Mouse (Mus musculus) liver, adult 2 months (tissue): ENCODE measurements around the gene Raph1.

Experiments used
- CTCF ChIP-seq: fragments of 200-500 bp; IDR thresholded peaks from 2 replicates; pipeline ENCODE4 v1.5.1; 2011; ENCODE audit warnings: low read depth, low read length, control low read depth
- POLR2A ChIP-seq: fragments of 200-500 bp; IDR thresholded peaks from 2 replicates; pipeline ENCODE4 v1.6.1; 2011; ENCODE audit warnings: low read length, control low read depth; ENCODE audit not compliant: insufficient read depth; ENCODE audit errors: extremely low read depth

GRCm38 (mm10) chr1:60600682-60601081, 33.8 kb upstream of the Raph1 start:
- no peak for TF ChIP-seq CTCF
- no peak for TF ChIP-seq POLR2A
